9 mouse cellular contexts compared by ENCODE assay signal in the genomic region with DNA sequence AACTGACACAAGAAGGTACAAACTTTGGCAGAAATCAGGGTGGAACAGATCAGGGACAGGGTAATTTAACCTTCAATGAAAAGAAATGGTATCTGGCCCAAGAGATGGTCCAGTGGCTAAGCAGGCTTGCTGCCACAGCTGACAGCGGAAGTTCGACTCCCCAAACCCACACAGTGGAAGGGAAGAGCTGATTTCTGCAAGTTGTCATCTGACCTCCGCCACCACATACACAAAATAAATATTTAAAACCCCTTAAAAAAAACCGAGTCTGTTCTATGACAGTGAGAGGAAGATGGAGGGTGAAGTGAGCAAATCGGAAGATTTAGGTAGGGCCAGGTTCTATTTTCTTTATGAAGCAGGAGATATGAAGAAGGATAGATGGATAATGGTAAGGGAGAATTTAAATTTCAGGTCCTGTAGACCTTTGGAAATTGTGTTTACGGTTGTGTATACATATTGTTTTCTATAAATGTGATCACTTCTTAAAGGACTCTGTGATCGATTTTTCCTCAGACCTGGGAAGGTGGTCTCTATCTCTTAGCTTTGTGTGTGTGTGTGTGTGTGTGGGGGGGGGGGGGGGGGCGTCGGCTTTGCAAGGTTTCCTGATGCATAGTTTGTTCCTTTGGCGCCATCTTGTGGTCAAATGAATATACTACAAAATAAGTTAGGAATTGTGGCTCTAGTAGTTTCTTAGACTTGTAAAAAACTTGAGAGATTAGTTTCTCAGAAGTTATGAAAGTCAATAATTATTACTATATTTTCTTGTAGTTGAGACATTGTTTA. TPM values are rescaled to one million over a fixed set of nuclear protein-coding genes. Genes with fewer than 3 reads are reported as not detected.
DNase-seq lines count a peak whose midpoint lies in the region.
"Had no signal": no experiment of that assay in that cellular context is flagged by ENCODE, and none has a peak within 500 bp of the region (broad histone marks: within the 10 kb centered on the region; RNA-seq: fewer than 3 reads in every experiment).

No protein-coding gene starts in this region.

- peak; percentile 50 to 83 for DNase-seq in left cerebral cortex, postnatal 14 days (ENCODE audit: low spot score in 2 of 2)
- DNase-seq in left cerebral cortex, adult 9 months (ENCODE audit: low spot score in 2 of 2): no peak
- DNase-seq in NIH3T3 (ENCODE audit: low read depth): peak; percentile 94
- peak; percentile 76 for DNase-seq in embryo, embryonic 10 days (ENCODE audit: low spot score)
- peak; percentile 74 for DNase-seq in mesoderm, embryonic 11.5 days (ENCODE audit: low read depth, low spot score)
- no peak for DNase-seq in urinary bladder, postnatal 25 days (ENCODE audit: low spot score)
- DNase-seq in heart, adult 9 months (ENCODE audit: low spot score in 2 of 2): no peak
- DNase-seq in frontal cortex, postnatal 36 days (ENCODE audit: low spot score in 2 of 2): no peak
- DNase-seq: liver, embryonic 13.5 days had no signal

- intact Hi-C loops in left cerebral cortex, postnatal 14 days (cut with DNase I): loop anchor here (5.0 kb wide), 2 partner anchors 285 to 580 kb away; no protein-coding TSS in a partner anchor

RNA-seq across cellular contexts. Expression of gene Dnah6, which starts 6.1 kb away (rescaled TPM):
- total RNA-seq in left cerebral cortex, postnatal 14 days (2021): under 1 TPM; 0.66 TPM

RNA-seq across cellular contexts. Expression of gene Suclg1, which starts 20.6 kb away (rescaled TPM):
- total RNA-seq in left cerebral cortex, postnatal 14 days (2021): 100 to 1,000 TPM; 106 to 124 TPM

Comparison
In these comparisons a context has a peak if more than half of its experiments do, and no peak if none do; other contexts are left out.
1. DNase-seq: peak in left cerebral cortex, postnatal 14 days (2 of 2), NIH3T3 (single experiment), embryo, embryonic 10 days (single experiment) and mesoderm, embryonic 11.5 days (single experiment); none in left cerebral cortex, adult 9 months (0 of 2), urinary bladder, postnatal 25 days (single experiment), heart, adult 9 months (0 of 2) and frontal cortex, postnatal 36 days (0 of 2).